Mouse (Mus musculus): ENCODE measurements around the gene Myo18b.

- TF ChIP-seq MAX (IDR thresholded peaks at IDR 0.05; ENCODE audit: low read length) (no peak), EP300 (IDR thresholded peaks at IDR 0.05; ENCODE audit: low read length) (no peak), JUND (conservative IDR thresholded peaks at IDR 0.05; ENCODE audit: low read depth, low read length) (no peak), ETS1 (conservative IDR thresholded peaks at IDR 0.05; ENCODE audit: low read depth, low read length) (no peak)
These were observed 104.1 kb downstream of the Myo18b start for GRCm38 (mm10) chr5:112791792-112792780.
